Mouse (Mus musculus): ENCODE data around the gene Herc3. TPM values are rescaled to one million over a fixed set of nuclear protein-coding genes. Genes with fewer than 3 reads are reported as not detected.
"Not testable (repeated sequence)": the region's sequence is repeated elsewhere in the genome, so short reads cannot be mapped to it uniquely, and the experiment has no call there.

The Herc3 gene
- polyA plus RNA-seq (2014; fragmentation: Nextera tagmentation; extraction: Ambion mirVana): 5.0 and 10.4 TPM in 2 replicates

DNA sequence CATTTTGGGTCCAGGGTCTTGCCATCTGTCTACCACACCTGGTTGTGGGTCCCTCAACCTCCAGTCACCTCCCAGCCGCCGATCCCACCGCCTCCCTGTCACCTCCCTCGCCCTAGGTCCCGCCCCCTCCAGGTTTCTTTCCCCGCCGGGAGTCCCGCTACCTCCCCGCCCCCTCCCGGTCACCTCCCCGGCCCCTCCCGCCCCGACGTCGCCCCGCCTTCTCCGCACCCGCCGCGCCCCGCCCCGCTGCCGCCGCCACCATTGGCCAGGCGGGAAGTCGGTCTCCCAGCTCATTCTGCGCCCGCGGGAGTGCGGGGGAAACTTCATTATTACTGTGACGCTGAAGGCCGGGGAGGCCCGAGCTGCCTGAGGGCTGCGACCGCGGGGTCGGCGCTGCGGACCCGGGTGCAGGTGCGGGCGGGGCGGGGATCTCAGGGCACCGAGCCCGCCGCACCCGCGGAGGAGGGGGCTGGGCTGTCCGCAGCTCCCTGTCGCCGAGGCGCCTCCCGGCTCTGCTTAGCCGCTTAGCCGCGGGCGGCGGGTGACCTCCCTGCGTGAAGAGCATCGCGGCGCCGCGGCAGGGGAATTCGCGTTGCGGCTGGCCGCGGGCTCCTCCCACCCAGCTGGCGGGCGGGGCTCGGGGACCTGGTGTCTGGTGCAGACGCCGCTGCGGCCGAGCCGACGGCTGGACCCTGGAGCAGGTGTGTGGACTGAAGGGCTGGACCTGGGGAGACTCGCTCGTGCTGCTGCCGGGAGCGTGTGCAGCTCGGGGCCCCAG, at the start of gene Herc3:
Gene Herc3, plus strand, starts transcription at position 234 of the 778 bp plus-strand sequence.
- H3K36me3 ChIP-seq (ENCODE audit: control insufficient read depth, insufficient read depth, low read length): no peaks in the 10 kb centered on the region
- peak within 1 kb of the TSS; percentile 79 for H3K9ac ChIP-seq (ENCODE audit: low read depth, low read length)
- peak within 1 kb of the TSS; percentile 78 for H3K4me3 ChIP-seq (ENCODE audit: low read length)
- H3K27me3 ChIP-seq (ENCODE audit: control insufficient read depth, insufficient read depth, low read length): no peaks in the 10 kb centered on the region; the same call in 1 of the 2 replicates
- peaks cover 6% of the 10 kb centered on the region; the same call in 1 of the 2 replicates for H3K4me1 ChIP-seq (ENCODE audit: control insufficient read depth, insufficient read depth, low read length)
- H3K9me3 ChIP-seq (ENCODE audit: control insufficient read depth, low read length): no peaks in the 10 kb centered on the region
- peak; percentile 90 for ATAC-seq (ENCODE audit: low FRiP score, low TSS enrichment)
- peak within 1 kb of the TSS; percentile 80; the same call in 1 of the 2 replicates for H3K27ac ChIP-seq (ENCODE audit: low read depth, low read length)
- peak within 1 kb of the TSS; percentile 84 for H3K4me2 ChIP-seq (replicated peaks; ENCODE audit: low read depth, low read length)
- WGBS: 2% methylated on average over 58 of the region's 83 CpGs

DNA sequence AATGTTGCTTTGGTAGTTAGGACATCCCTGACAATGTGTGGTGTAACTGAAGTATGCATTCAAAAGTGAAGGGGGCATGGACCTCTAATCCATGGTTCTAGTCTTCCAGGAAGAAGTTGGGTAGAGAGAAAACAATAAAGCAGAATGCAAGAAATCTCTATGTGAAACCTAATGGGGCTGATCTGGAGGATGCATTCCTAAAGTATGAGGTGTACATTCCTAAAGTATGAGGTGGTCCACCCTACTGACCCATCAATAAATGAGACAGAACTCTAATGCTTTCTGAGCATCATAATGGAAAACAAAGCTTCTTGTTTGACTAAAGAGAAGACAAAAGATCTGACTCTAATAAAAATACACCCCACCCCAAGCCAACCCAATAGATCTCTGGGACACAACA, 29.9 kb upstream of the Herc3 start:
- Histone ChIP-seq H3K27me3 (ENCODE audit: control insufficient read depth, insufficient read depth, low read length) (no peaks in the 10 kb centered on the region), H3K27ac (ENCODE audit: low read depth, low read length) (no peak overlapping the region), H3K4me2 (replicated peaks; ENCODE audit: low read depth, low read length) (no peak overlapping the region), H3K36me3 (ENCODE audit: control insufficient read depth, insufficient read depth, low read length) (no peaks in the 10 kb centered on the region), H3K9me3 (ENCODE audit: control insufficient read depth, low read length) (no peaks in the 10 kb centered on the region), H3K9ac (ENCODE audit: low read depth, low read length) (no peak overlapping the region), H3K4me3 (ENCODE audit: low read length) (no peak overlapping the region), H3K4me1 (ENCODE audit: control insufficient read depth, insufficient read depth, low read length) (no peaks in the 10 kb centered on the region)
- ATAC-seq (ENCODE audit: low FRiP score, low TSS enrichment): no peak

DNA sequence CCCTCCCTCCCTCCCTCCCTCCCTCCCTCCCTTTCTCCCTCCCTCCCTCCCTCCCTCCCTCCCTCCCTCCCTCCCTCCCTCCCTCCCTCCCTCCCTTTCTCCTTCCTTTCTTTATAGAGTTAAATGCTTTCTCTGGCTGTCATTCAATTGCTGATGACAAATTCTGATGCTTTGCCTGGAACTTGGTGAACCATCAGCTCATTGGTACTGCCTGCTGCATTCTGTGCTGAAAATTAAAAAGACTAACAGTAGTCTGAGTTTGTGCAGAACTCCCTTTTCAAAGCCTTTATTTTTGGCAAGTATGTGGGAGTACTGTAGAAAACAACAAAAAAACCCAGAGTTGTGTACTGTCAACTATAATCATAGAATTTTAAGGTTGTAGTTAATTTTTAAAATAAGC, 16.9 kb upstream of the Herc3 start:
- H3K36me3 ChIP-seq (ENCODE audit: control insufficient read depth, insufficient read depth, low read length): no peaks in the 10 kb centered on the region
- no peak overlapping the region for H3K4me2 ChIP-seq (replicated peaks; ENCODE audit: low read depth, low read length)
- no peaks in the 10 kb centered on the region for H3K27me3 ChIP-seq (ENCODE audit: control insufficient read depth, insufficient read depth, low read length)
- H3K9ac ChIP-seq (ENCODE audit: low read depth, low read length): no peak overlapping the region
- ATAC-seq (ENCODE audit: low FRiP score, low TSS enrichment): no peak
- H3K4me3 ChIP-seq (ENCODE audit: low read length): no peak overlapping the region
- H3K9me3 ChIP-seq (ENCODE audit: control insufficient read depth, low read length): no peaks in the 10 kb centered on the region
- H3K4me1 ChIP-seq (ENCODE audit: control insufficient read depth, insufficient read depth, low read length): no peaks in the 10 kb centered on the region
- no peak overlapping the region for H3K27ac ChIP-seq (ENCODE audit: low read depth, low read length)

DNA sequence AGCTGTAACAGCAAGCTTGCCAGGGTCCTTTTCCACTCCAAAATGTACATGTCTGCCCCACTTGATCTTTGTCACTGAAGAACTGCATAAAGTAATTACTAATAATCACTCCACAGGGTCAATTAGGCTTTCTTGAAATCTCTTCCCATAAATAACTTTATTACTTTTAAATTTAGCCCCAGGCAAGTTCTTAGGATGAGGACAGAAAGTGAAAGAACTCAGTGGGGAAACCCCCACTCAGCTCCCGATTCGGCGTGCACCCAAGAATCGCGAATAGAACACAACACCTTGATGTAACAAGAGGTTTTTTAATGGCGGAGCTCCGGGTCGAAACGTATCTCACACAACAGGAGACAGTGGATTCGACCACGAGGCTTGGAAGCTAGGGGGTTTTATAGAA, 14.2 kb upstream of the Herc3 start:
- H3K9ac ChIP-seq (ENCODE audit: low read depth, low read length); H3K4me3 ChIP-seq (ENCODE audit: low read length); H3K4me1 ChIP-seq (ENCODE audit: control insufficient read depth, insufficient read depth, low read length); H3K9me3 ChIP-seq (ENCODE audit: control insufficient read depth, low read length); H3K36me3 ChIP-seq (ENCODE audit: control insufficient read depth, insufficient read depth, low read length); H3K27me3 ChIP-seq (ENCODE audit: control insufficient read depth, insufficient read depth, low read length); H3K4me2 ChIP-seq (replicated peaks; ENCODE audit: low read depth, low read length); H3K27ac ChIP-seq (ENCODE audit: low read depth, low read length); ATAC-seq (ENCODE audit: low FRiP score, low TSS enrichment): not testable (repeated sequence)
- WGBS: 95% methylated on average over 5 of the region's 11 CpGs

DNA sequence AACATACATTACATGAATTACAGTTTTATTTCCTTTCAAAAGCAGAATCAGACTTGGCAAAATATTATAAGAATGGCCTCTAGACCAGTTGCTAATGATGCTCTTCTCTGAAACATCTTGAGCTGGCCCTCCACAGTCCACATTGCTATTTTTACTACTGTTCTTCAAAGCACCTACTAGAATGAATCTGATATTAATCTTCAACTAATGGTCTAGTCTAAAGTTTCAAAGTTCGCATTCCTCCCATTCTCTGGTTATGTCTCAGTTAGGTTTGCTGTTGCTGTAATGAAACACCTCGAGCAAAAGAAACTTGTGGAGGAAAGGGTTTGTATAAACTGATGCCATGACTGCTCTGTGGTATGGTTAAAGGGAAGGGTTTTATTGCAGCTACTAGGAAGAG, 5.6 kb upstream of the Herc3 start:
- Histone ChIP-seq H3K4me3 (ENCODE audit: low read length) (no peak overlapping the region), H3K9me3 (ENCODE audit: control insufficient read depth, low read length) (no peaks in the 10 kb centered on the region), H3K27me3 (ENCODE audit: control insufficient read depth, insufficient read depth, low read length) (no peaks in the 10 kb centered on the region; the same call in 1 of the 2 replicates), H3K4me2 (replicated peaks; ENCODE audit: low read depth, low read length) (no peak overlapping the region), H3K27ac (ENCODE audit: low read depth, low read length) (no peak overlapping the region), H3K9ac (ENCODE audit: low read depth, low read length) (no peak overlapping the region), H3K36me3 (ENCODE audit: control insufficient read depth, insufficient read depth, low read length) (no peaks in the 10 kb centered on the region), H3K4me1 (ENCODE audit: control insufficient read depth, insufficient read depth, low read length) (no peaks in the 10 kb centered on the region)
- WGBS: 75% methylated on average over 2 of the region's 2 CpGs
- no peak for ATAC-seq (ENCODE audit: low FRiP score, low TSS enrichment)

DNA sequence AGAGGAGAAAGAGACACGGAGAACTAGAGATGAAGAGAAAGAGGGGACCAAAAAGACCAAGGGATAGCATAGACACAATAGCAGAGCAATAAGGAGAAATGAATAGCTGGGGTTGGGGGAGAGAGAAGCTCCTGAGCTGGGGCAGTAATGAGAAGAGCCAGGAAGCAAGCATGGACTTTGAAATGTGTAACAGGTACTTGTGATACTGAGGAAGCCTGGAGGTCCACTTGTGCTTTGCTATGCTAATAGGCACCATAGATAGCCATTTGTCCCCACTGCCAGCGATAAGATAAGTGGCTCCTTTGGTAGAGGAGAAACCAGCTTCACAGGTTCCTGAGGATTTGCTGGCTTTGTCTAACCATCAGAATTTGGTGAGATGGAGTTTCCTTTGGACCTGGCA, 5.2 kb upstream of the Herc3 start:
- Histone ChIP-seq H3K9ac (ENCODE audit: low read depth, low read length) (no peak overlapping the region), H3K27ac (ENCODE audit: low read depth, low read length) (no peak overlapping the region), H3K27me3 (ENCODE audit: control insufficient read depth, insufficient read depth, low read length) (no peaks in the 10 kb centered on the region; the same call in 1 of the 2 replicates), H3K4me2 (replicated peaks; ENCODE audit: low read depth, low read length) (no peak overlapping the region), H3K36me3 (ENCODE audit: control insufficient read depth, insufficient read depth, low read length) (no peaks in the 10 kb centered on the region), H3K9me3 (ENCODE audit: control insufficient read depth, low read length) (no peaks in the 10 kb centered on the region), H3K4me3 (ENCODE audit: low read length) (no peak overlapping the region), H3K4me1 (ENCODE audit: control insufficient read depth, insufficient read depth, low read length) (no peaks in the 10 kb centered on the region)
- WGBS: 78% methylated on average over 2 of the region's 2 CpGs
- ATAC-seq (ENCODE audit: low FRiP score, low TSS enrichment): no peak

DNA sequence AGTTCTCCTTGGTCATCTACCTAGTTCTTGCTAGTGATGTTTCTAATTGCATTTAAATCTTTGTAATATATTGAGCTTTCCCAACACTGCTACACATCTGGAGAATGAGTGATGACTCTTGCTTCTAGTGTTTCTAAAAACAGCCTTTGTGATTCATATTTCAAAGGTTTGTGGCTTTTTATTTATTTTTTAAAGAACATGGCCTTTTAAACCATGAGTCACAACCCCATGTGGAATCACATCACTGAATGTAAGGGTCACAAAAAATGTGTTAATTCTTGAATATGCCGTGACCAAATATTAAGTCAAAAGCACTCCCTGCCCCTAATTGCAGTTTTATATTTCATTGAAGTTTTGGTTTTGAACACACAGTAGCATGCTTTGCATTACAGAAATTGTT, 2.7 kb upstream of the Herc3 start:
- no peak for ATAC-seq (ENCODE audit: low FRiP score, low TSS enrichment)
- Histone ChIP-seq H3K4me1 (ENCODE audit: control insufficient read depth, insufficient read depth, low read length) (peaks cover 6% of the 10 kb centered on the region; the same call in 1 of the 2 replicates), H3K27me3 (ENCODE audit: control insufficient read depth, insufficient read depth, low read length) (no peaks in the 10 kb centered on the region; the same call in 1 of the 2 replicates), H3K36me3 (ENCODE audit: control insufficient read depth, insufficient read depth, low read length) (no peaks in the 10 kb centered on the region), H3K4me3 (ENCODE audit: low read length) (no peak overlapping the region), H3K27ac (ENCODE audit: low read depth, low read length) (no peak overlapping the region), H3K4me2 (replicated peaks; ENCODE audit: low read depth, low read length) (no peak overlapping the region), H3K9me3 (ENCODE audit: control insufficient read depth, low read length) (no peaks in the 10 kb centered on the region), H3K9ac (ENCODE audit: low read depth, low read length) (no peak overlapping the region)
- WGBS: 92% methylated on average over 1 of the region's 1 CpGs

DNA sequence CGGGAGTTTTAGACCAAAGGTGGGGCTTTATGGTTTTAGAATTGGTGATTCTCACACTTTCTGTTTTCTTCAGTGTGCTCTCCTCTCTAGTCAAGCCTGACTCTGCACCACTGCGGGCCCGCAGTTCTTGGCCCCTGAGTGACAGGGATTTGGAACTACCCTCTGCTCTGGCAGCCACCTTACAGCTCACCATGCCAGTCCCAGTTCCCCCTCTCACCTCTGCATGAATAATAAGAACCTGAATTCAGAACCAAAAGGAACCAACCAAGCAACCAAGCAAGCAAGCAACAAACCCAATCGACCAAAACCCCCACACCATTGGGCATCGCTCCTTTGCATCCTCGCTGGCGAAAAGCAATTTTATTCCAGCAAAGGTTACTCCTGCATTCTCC, 429 bp upstream of the Herc3 start:
- peak overlapping the region; percentile 84 for H3K4me2 ChIP-seq (replicated peaks; ENCODE audit: low read depth, low read length)
- no peak overlapping the region for H3K27ac ChIP-seq (ENCODE audit: low read depth, low read length)
- H3K9me3 ChIP-seq (ENCODE audit: control insufficient read depth, low read length): no peaks in the 10 kb centered on the region
- H3K9ac ChIP-seq (ENCODE audit: low read depth, low read length): no peak overlapping the region; the same call in 1 of the 2 replicates
- H3K4me1 ChIP-seq (ENCODE audit: control insufficient read depth, insufficient read depth, low read length): peaks cover 6% of the 10 kb centered on the region; the same call in 1 of the 2 replicates
- no peaks in the 10 kb centered on the region for H3K36me3 ChIP-seq (ENCODE audit: control insufficient read depth, insufficient read depth, low read length)
- WGBS: 11% methylated on average over 7 of the region's 7 CpGs
- no peaks in the 10 kb centered on the region; the same call in 1 of the 2 replicates for H3K27me3 ChIP-seq (ENCODE audit: control insufficient read depth, insufficient read depth, low read length)
- H3K4me3 ChIP-seq (ENCODE audit: low read length): peak overlapping the region; percentile 78
- ATAC-seq (ENCODE audit: low FRiP score, low TSS enrichment): peak; percentile 33; the same call in 1 of the 2 replicates

DNA sequence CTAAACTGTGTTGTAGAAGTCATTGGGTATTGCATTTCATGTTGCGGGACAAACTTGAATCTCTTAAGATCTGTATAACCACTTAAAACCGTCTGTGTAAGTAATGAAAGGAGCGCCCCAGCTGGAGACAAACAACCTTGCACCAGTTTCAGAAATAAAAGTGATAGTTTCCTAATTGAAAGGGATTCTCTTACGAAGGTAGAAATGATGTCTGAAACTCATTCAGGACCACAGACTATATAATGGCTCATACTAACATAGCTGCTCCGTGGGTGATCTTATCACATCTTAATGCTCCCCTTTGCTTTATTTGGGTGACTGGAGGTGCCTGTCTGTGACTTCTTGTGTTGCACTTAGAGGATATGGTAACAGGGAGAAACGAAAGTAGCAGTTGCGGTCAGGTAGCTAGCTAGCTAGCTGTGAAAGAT, 1.3 kb downstream of the Herc3 start:
- Histone ChIP-seq H3K36me3 (ENCODE audit: control insufficient read depth, insufficient read depth, low read length) (no peaks in the 10 kb centered on the region), H3K9ac (ENCODE audit: low read depth, low read length) (no peak overlapping the region), H3K4me1 (ENCODE audit: control insufficient read depth, insufficient read depth, low read length) (peaks cover 6% of the 10 kb centered on the region; the same call in 1 of the 2 replicates), H3K4me3 (ENCODE audit: low read length) (peak overlapping the region; percentile 78; the same call in 1 of the 2 replicates), H3K27ac (ENCODE audit: low read depth, low read length) (no peak overlapping the region), H3K27me3 (ENCODE audit: control insufficient read depth, insufficient read depth, low read length) (no peaks in the 10 kb centered on the region; the same call in 1 of the 2 replicates), H3K4me2 (replicated peaks; ENCODE audit: low read depth, low read length) (peak overlapping the region; percentile 84), H3K9me3 (ENCODE audit: control insufficient read depth, low read length) (no peaks in the 10 kb centered on the region)
- no peak for ATAC-seq (ENCODE audit: low FRiP score, low TSS enrichment)
- 29% methylated on average over 7 of the region's 7 CpGs for WGBS
